Mouse (Mus musculus): Measurements from ENCODE around the gene Rdh9.
"Not testable (repeated sequence)": the region's sequence is repeated elsewhere in the genome, so short reads cannot be mapped to it uniquely, and the experiment has no call there.

The Rdh9 gene

GRCm38 (mm10) chr10:127759181-127760110, 16.7 kb upstream of the Rdh9 start, which contains the start of the genes Rdh1 and Rdh16f1:
Rdh1 (plus strand) TSS chr10:127759721.
Rdh16f1 (plus strand) TSS chr10:127759787.
- no peak for DNase-seq (ENCODE audit: low spot score in 2 of 2)

- not testable (repeated sequence) for DNase-seq (ENCODE audit: low spot score in 2 of 2)
These were observed 13.3 kb upstream of the Rdh9 start for GRCm38 (mm10) chr10:127762926-127763325.

- DNase-seq (ENCODE audit: low spot score in 2 of 2) = peak in 1 of 2 experiments; percentile 12
These were observed 12.1 kb upstream of the Rdh9 start for GRCm38 (mm10) chr10:127763914-127764680.

GRCm38 (mm10) chr10:127766564-127766963, 9.6 kb upstream of the Rdh9 start:
- DNase-seq (ENCODE audit: low spot score in 2 of 2) = peak in 1 of 2 experiments; percentile 1

GRCm38 (mm10) chr10:127782321-127782720, 6.1 kb downstream of the Rdh9 start:
- not testable (repeated sequence) for DNase-seq (ENCODE audit: low spot score in 2 of 2)

- DNase-seq (ENCODE audit: low spot score in 2 of 2) = not testable (repeated sequence)
These were observed 9.2 kb downstream of the Rdh9 start for GRCm38 (mm10) chr10:127785411-127785810.

- DNase-seq (ENCODE audit: low spot score in 2 of 2) = no peak
These were observed 23.1 kb downstream of the Rdh9 start for GRCm38 (mm10) chr10:127799295-127799694.

GRCm38 (mm10) chr10:127800891-127801290, 24.7 kb downstream of the Rdh9 start, which contains the start of gene Rdh16:
Rdh16 (plus strand) TSS chr10:127801152.
- no peak for DNase-seq (ENCODE audit: low spot score in 2 of 2)

GRCm38 (mm10) chr10:127801612-127802011, 25.4 kb downstream of the Rdh9 start:
- no peak for DNase-seq (ENCODE audit: low spot score in 2 of 2)

GRCm38 (mm10) chr10:127802236-127802635, 26.1 kb downstream of the Rdh9 start:
- no peak for DNase-seq (ENCODE audit: low spot score in 2 of 2)

- no peak for DNase-seq (ENCODE audit: low spot score in 2 of 2)
These were observed 28.2 kb downstream of the Rdh9 start for GRCm38 (mm10) chr10:127804416-127804815.

GRCm38 (mm10) chr10:127815888-127816287, 39.7 kb downstream of the Rdh9 start:
- DNase-seq (ENCODE audit: low spot score in 2 of 2) = no peak

- DNase-seq (ENCODE audit: low spot score in 2 of 2) = not testable (repeated sequence)
These were observed 41.2 kb downstream of the Rdh9 start for GRCm38 (mm10) chr10:127817268-127817910.

GRCm38 (mm10) chr10:127821806-127822205, 45.6 kb downstream of the Rdh9 start:
- DNase-seq (ENCODE audit: low spot score in 2 of 2) = not testable (repeated sequence)

- no peak for DNase-seq (ENCODE audit: low spot score in 2 of 2)
These were observed 49.2 kb downstream of the Rdh9 start for GRCm38 (mm10) chr10:127825386-127825785.

- DNase-seq (ENCODE audit: low spot score in 2 of 2) = no peak
These were observed 52.9 kb downstream of the Rdh9 start for GRCm38 (mm10) chr10:127829121-127829520.

GRCm38 (mm10) chr10:127834186-127834585, 58.0 kb downstream of the Rdh9 start:
- not testable (repeated sequence) for DNase-seq (ENCODE audit: low spot score in 2 of 2)

- DNase-seq (ENCODE audit: low spot score in 2 of 2) = no peak
These were observed 59.1 kb downstream of the Rdh9 start for GRCm38 (mm10) chr10:127835292-127835691.

- DNase-seq (ENCODE audit: low spot score in 2 of 2) = not testable (repeated sequence)
These were observed 61.6 kb downstream of the Rdh9 start for GRCm38 (mm10) chr10:127837793-127838192.

- no peak for DNase-seq (ENCODE audit: low spot score in 2 of 2)
These were observed 62.4 kb downstream of the Rdh9 start for GRCm38 (mm10) chr10:127838539-127838938.

- DNase-seq (ENCODE audit: low spot score in 2 of 2) = no peak
These were observed 64.6 kb downstream of the Rdh9 start for GRCm38 (mm10) chr10:127840776-127841175.

All from right cerebral cortex, postnatal 10 days (tissue).